Mouse (Mus musculus) liver, embryonic 14.5 days (tissue): ENCODE data around the gene Eipr1. TPM values are rescaled to one million over a fixed set of nuclear protein-coding genes. Genes with fewer than 3 reads are reported as not detected.

Source experiments
- ATAC-seq: fragments of 200-750 bp; cut with Nextera tagmentation; 2 replicates; pipeline ENCODE4 v1.8.0; 2017; ENCODE audit warnings: moderate number of reproducible peaks, mild to moderate bottlenecking, moderate library complexity; ENCODE audit not compliant: insufficient read depth
- DNase-seq, 3 experiments: peaks; one replicate each; pipeline ENCODE4 v3.0.0-alpha.2; 2012 to 2013; ENCODE audit warnings: low read depth in 3 of 3, low spot score in 3 of 3
- H3K27ac ChIP-seq: fragments of 300-500 bp; sonication (generic); 2 replicates; pipeline ENCODE4 v1.5.1; 2014; ENCODE audit warnings: moderate library complexity, mild to moderate bottlenecking, control low read depth, inconsistent platforms
- H3K27me3 ChIP-seq: fragments of 300-500 bp; sonication (generic); 2 replicates; pipeline ENCODE4 v1.6.1; 2014; ENCODE audit warnings: mild to moderate bottlenecking, low read length, moderate library complexity; ENCODE audit not compliant: control insufficient read depth, insufficient read depth
- H3K36me3 ChIP-seq: fragments of 300-500 bp; sonication (generic); replicated peaks from 2 replicates; pipeline ENCODE4 v1.6.1; 2014; ENCODE audit warnings: low read depth; ENCODE audit not compliant: control insufficient read depth, insufficient read depth
- H3K4me1 ChIP-seq, 2 experiments: fragments of 200-500 bp in 1 of 2; fragments of 300-500 bp in 1 of 2; sonication (generic) in 1 of 2; replicated peaks; 2 replicates each; pipeline ENCODE4 v1.6.1; 2012 to 2014; ENCODE audit warnings: antibody characterized with exemption in 1 of 2, inconsistent platforms in 1 of 2, low read length in 1 of 2; ENCODE audit not compliant: control insufficient read depth in 2 of 2, insufficient read depth in 2 of 2
- H3K4me2 ChIP-seq: fragments of 300-500 bp; sonication (generic); 2 replicates; pipeline ENCODE4 v1.6.1; 2014; ENCODE audit warnings: low read depth, mild to moderate bottlenecking, control low read depth, moderate library complexity
- H3K4me3 ChIP-seq, 2 experiments: fragments of 200-500 bp in 1 of 2; fragments of 300-500 bp in 1 of 2; sonication (generic) in 1 of 2; 2 replicates each; pipeline ENCODE4 v1.5.1; 2012 to 2014; ENCODE audit warnings: low read depth in 2 of 2, low read length in 2 of 2, mild to moderate bottlenecking in 2 of 2, control low read depth in 1 of 2, inconsistent platforms in 1 of 2, moderate library complexity in 1 of 2; ENCODE audit not compliant: insufficient read depth in 1 of 2
- H3K9ac ChIP-seq: fragments of 300-500 bp; sonication (generic); replicated peaks from 2 replicates; pipeline ENCODE4 v1.6.1; 2014; ENCODE audit warnings: mild to moderate bottlenecking, control low read depth, moderate library complexity
- H3K9me3 ChIP-seq: fragments of 300-500 bp; sonication (generic); 2 replicates; pipeline ENCODE4 v1.6.1; 2016; ENCODE audit warnings: low read length, mixed read lengths; ENCODE audit not compliant: control insufficient read depth
- CTCF ChIP-seq: IDR thresholded peaks from 2 replicates; pipeline ENCODE4 v1.5.1; 2016; ENCODE audit warnings: antibody characterized with exemption, low read depth, control low read depth
- EP300 ChIP-seq: IDR thresholded peaks from 2 replicates; pipeline ENCODE4 v1.6.1; 2016; ENCODE audit warnings: antibody characterized with exemption, low read depth
- WGBS: fragments of 180-500 bp; shearing (Covaris S2); extraction: QIAGEN DNeasy Blood & Tissue Kit; methylation state at CpG from one replicate; pipeline ENCODE4 v1.1.7; 2014; ENCODE audit not compliant: insufficient replicate concordance; 5-methylcytosine and 5-hydroxymethylcytosine counted together
- polyA plus RNA-seq, 2 experiments: library from polyadenylated mRNA; depleted of rRNA in 1 of 2; stranded (reverse) in 1 of 2; unstranded in 1 of 2; fragments of >200 nt; fragmentation: Nextera tagmentation in 1 of 2; extraction: Ambion mirVana in 1 of 2; gene quantifications; 2 replicates each; pipeline versions ENCODE4 v1.2.1 to v1.2.3; 2012 to 2014

Eipr1 gene
- polyA plus RNA-seq, 2 experiments, result 15.2 to 29.4 TPM

DNA sequence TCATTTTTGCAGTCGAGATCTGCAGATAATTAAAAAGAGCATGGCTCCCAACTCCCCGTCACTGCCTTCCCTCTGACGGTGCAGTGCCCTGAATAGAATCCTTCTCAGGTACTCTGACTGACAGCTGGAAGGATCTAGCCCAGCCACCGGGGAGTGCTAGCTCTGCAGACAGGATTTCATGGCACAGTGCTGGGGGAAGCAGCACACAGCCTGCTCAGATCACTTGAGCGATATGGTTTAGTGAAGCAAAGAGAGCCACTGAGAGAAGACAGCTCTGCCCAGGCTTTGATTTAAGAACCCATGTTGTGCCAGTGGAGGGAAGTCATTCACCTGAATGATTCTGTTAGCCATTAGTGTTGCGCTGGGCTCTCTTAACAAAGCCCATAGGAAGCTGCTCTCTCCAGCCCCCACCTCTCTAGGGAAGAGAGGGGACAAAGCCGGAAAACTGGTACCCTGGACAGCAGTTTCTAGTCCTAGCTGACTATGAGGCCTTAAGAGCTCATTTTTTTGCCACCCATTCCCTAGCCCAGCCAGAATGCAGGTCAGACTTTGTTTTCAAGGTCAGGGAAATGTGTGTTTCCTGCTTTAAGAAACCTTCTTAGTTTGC lies 137.6 kb downstream of the Eipr1 start:
- no peaks in the 10 kb centered on the region for H3K4me1 ChIP-seq
- no peak for ATAC-seq
- no peak overlapping the region for H3K4me3 ChIP-seq
- H3K9me3 ChIP-seq, result no peaks in the 10 kb centered on the region
- H3K36me3 ChIP-seq, result no peaks in the 10 kb centered on the region
- no peak for DNase-seq
- H3K27ac ChIP-seq, result no peak overlapping the region
- 49% methylated on average over 7 of the region's 7 CpGs for WGBS
- H3K9ac ChIP-seq, result no peak overlapping the region
- no peaks in the 10 kb centered on the region for H3K27me3 ChIP-seq
- TF ChIP-seq CTCF (no peak), EP300 (no peak)
- no peak overlapping the region for H3K4me2 ChIP-seq

DNA sequence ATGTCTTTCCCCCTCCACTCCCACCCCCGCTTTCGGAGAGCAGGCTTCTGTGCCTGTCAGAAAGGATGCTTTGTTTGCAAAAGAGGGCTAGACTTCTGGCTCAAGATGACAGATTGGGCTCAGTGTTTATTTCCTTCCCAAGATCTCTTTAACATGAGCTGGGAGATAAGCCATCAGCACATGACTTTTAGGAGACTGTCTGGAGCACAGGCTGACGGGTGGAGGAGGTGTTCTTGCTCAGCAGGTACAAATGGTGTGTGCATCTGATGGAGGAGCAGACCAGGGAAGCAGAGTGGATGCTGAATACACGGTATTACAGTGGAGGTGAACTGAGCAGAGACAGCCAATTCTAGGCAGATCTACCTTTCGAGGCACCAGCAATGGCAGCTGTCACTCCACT lies 139.9 kb downstream of the Eipr1 start:
- H3K4me1 ChIP-seq, result no peaks in the 10 kb centered on the region
- no peak overlapping the region for H3K4me2 ChIP-seq
- no peak for DNase-seq
- no peak overlapping the region for H3K9ac ChIP-seq
- no peak overlapping the region for H3K27ac ChIP-seq
- no peaks in the 10 kb centered on the region for H3K36me3 ChIP-seq
- ATAC-seq, result no peak
- WGBS, result 54% methylated on average over 5 of the region's 5 CpGs
- no peak for TF ChIP-seq CTCF
- TF ChIP-seq EP300, result no peak
- H3K4me3 ChIP-seq, result no peak overlapping the region
- no peaks in the 10 kb centered on the region for H3K9me3 ChIP-seq
- H3K27me3 ChIP-seq, result no peaks in the 10 kb centered on the region

DNA sequence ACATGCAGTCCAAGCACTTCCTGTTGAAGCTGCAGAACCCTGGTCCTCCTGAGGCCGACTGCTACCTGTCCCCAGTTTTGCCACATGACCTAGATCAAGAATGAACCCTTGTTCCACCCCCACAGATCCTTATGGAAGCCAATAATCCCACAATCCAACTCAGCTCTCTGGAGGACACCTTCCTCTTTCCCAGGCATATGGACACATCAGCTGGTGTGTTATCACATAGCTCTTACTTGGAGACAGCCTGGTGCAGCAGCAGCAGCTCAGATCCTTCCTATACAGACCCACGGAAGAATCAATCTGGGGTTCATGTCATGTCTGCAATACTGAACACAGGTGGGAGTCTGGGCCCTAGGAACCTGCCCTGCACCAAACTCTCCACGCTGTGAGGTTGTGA lies 145.0 kb downstream of the Eipr1 start:
- TF ChIP-seq EP300 (no peak), CTCF (no peak)
- Histone ChIP-seq H3K9me3 (no peaks in the 10 kb centered on the region), H3K4me1 (no peaks in the 10 kb centered on the region), H3K27ac (no peak overlapping the region), H3K4me3 (no peak overlapping the region), H3K36me3 (no peaks in the 10 kb centered on the region), H3K27me3 (no peaks in the 10 kb centered on the region), H3K4me2 (no peak overlapping the region), H3K9ac (no peak overlapping the region)
- 59% methylated on average over 3 of the region's 3 CpGs for WGBS
- DNase-seq, result no peak
- no peak for ATAC-seq

DNA sequence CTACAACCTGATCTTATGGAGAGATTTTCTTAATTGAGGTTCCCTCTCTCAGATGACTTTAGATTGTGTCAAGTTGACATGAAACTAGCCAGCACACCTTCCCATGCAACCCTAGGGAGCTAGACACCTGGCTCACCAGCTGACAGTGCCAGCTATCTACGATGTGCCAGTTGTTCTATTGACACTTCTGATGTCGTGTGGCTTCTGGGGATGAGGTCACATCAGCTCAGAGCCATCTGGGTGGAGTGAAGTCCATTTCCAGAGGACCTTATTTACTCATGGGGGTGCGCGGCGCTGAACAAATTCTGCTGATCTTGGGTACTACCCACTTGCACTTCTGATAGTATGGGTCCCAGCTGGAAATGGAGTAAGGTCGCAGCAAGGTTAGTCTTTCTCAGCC lies 146.7 kb downstream of the Eipr1 start:
- TF ChIP-seq EP300 (no peak), CTCF (no peak)
- Histone ChIP-seq H3K36me3 (no peaks in the 10 kb centered on the region), H3K4me1 (no peaks in the 10 kb centered on the region), H3K9ac (no peak overlapping the region), H3K27me3 (no peaks in the 10 kb centered on the region), H3K4me3 (no peak overlapping the region), H3K9me3 (no peaks in the 10 kb centered on the region), H3K27ac (no peak overlapping the region), H3K4me2 (no peak overlapping the region)
- ATAC-seq (no peak), DNase-seq (no peak)
- 60% methylated on average over 6 of the region's 6 CpGs for WGBS

DNA sequence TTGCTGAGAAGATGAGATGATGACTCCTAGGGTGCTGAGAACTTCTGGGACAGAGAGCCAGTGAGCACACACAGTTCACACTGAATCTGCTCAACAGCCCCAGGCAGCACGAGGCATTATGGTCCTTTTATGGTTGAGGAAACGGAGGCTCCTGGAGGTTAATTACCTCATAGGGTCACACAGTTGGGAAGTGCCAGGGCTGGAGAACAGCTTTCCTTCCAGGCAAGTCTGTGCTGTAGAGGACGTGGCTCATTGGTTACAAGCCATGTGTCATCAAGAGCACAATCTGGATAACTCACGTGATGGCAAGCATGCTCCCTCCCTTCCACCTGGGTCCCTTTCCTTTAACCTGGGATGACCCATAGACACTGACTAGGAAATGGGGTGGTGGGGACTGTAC lies 148.1 kb downstream of the Eipr1 start:
- Histone ChIP-seq H3K9me3 (no peaks in the 10 kb centered on the region), H3K4me1 (no peaks in the 10 kb centered on the region), H3K36me3 (no peaks in the 10 kb centered on the region), H3K4me2 (no peak overlapping the region), H3K4me3 (no peak overlapping the region), H3K9ac (no peak overlapping the region), H3K27me3 (no peaks in the 10 kb centered on the region), H3K27ac (no peak overlapping the region)
- no peak for ATAC-seq
- DNase-seq, result no peak
- WGBS, result 41% methylated on average over 4 of the region's 4 CpGs
- TF ChIP-seq EP300, result no peak
- TF ChIP-seq CTCF, result no peak
